Mouse (Mus musculus) lung, postnatal 0 days (tissue): ENCODE results near the gene Plscr2. TPM values are rescaled to one million over a fixed set of nuclear protein-coding genes. Genes with fewer than 3 reads are reported as not detected.

Experiments
- ATAC-seq: fragments of 200-750 bp; cut with Nextera tagmentation; 2 replicates; pipeline ENCODE4 v1.8.0; 2017; ENCODE audit warnings: moderate library complexity
- DNase-seq: peaks from one replicate; pipeline ENCODE4 v3.0.0-alpha.2; 2016; ENCODE audit warnings: low spot score
- H3K27ac ChIP-seq: fragments of 300-500 bp; sonication (generic); 2 replicates; pipeline ENCODE4 v1.5.1; 2014; ENCODE audit warnings: antibody characterized with exemption, mild to moderate bottlenecking, low read length, mixed read lengths
- H3K27me3 ChIP-seq: fragments of 300-500 bp; sonication (generic); replicated peaks from 2 replicates; pipeline ENCODE4 v1.6.1; 2014; ENCODE audit warnings: low read length, mixed read lengths; ENCODE audit not compliant: insufficient read depth
- H3K36me3 ChIP-seq: fragments of 300-500 bp; sonication (generic); 2 replicates; pipeline ENCODE4 v1.6.1; 2014; ENCODE audit warnings: low read length, mixed read lengths; ENCODE audit not compliant: insufficient read depth
- H3K4me1 ChIP-seq: fragments of 300-500 bp; sonication (generic); 2 replicates; pipeline ENCODE4 v1.6.1; 2014; ENCODE audit warnings: antibody characterized with exemption, low read depth, low read length, mixed read lengths; ENCODE audit not compliant: insufficient read depth
- H3K4me2 ChIP-seq: fragments of 300-500 bp; sonication (generic); replicated peaks from 2 replicates; pipeline ENCODE4 v1.6.1; 2014; ENCODE audit warnings: low read depth, mild to moderate bottlenecking, low read length, moderate library complexity, mixed read lengths
- H3K4me3 ChIP-seq: fragments of 300-500 bp; sonication (generic); 2 replicates; pipeline ENCODE4 v1.5.1; 2014; ENCODE audit warnings: low read depth, low read length
- H3K9ac ChIP-seq: fragments of 300-500 bp; sonication (generic); replicated peaks from 2 replicates; pipeline ENCODE4 v1.6.1; 2014; ENCODE audit warnings: low read depth, mild to moderate bottlenecking
- H3K9me3 ChIP-seq: fragments of 300-500 bp; sonication (generic); 2 replicates; pipeline ENCODE4 v1.6.1; 2016; ENCODE audit warnings: low read length, mixed read lengths
- CTCF ChIP-seq: IDR thresholded peaks from 2 replicates; pipeline ENCODE4 v1.5.1; 2016; ENCODE audit warnings: antibody characterized with exemption, mild to moderate bottlenecking
- EP300 ChIP-seq: IDR thresholded peaks from 2 replicates; pipeline ENCODE4 v1.6.1; 2016; ENCODE audit warnings: antibody characterized with exemption, mild to moderate bottlenecking, control low read depth
- WGBS: fragments of 180-500 bp; shearing (Covaris S2); extraction: QIAGEN DNeasy Blood & Tissue Kit; methylation state at CpG from one replicate; pipeline ENCODE4 v1.1.7; 2014; 5-methylcytosine and 5-hydroxymethylcytosine counted together
- polyA plus RNA-seq: library from polyadenylated mRNA; unstranded; fragments of >200 nt; fragmentation: Nextera tagmentation; extraction: Ambion mirVana; gene quantifications from 2 replicates; pipeline ENCODE4 v1.2.1, GENCODE M21; 2015

Plscr2 gene
- polyA plus RNA-seq, 1 experiment from 2014 or later = 24.1 TPM

DNA sequence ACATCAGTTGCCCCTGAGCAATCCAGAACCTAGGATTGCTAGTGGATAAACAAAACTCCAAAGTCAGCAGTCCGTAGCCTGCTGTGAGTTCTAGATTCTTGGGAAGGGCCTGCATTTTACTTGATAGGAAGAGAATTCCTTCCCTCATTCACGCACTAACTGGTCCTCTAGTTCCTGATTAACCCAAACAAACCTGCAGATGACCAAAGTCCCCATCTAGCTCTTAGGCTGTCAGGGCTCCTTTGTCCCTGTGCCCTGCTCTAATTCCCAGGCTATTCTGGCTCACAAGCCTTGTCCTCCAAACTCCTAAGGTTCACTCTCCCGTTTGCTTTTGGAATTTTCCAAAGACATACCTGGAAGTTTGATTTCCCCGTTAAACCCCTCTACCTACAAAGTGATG, 2.8 kb upstream of the Plscr2 start:
- no peak for TF ChIP-seq CTCF
- no peak for TF ChIP-seq EP300
- Histone ChIP-seq H3K36me3 (no peaks in the 10 kb centered on the region), H3K4me3 (no peak overlapping the region), H3K4me2 (no peak overlapping the region), H3K9ac (no peak overlapping the region), H3K27ac (no peak overlapping the region), H3K4me1 (peaks cover 4% of the 10 kb centered on the region; the same call in 1 of the 2 replicates), H3K27me3 (no peaks in the 10 kb centered on the region), H3K9me3 (no peaks in the 10 kb centered on the region)
- no peak for ATAC-seq
- DNase-seq = no peak
- 86% methylated on average over 4 of the region's 4 CpGs for WGBS

DNA sequence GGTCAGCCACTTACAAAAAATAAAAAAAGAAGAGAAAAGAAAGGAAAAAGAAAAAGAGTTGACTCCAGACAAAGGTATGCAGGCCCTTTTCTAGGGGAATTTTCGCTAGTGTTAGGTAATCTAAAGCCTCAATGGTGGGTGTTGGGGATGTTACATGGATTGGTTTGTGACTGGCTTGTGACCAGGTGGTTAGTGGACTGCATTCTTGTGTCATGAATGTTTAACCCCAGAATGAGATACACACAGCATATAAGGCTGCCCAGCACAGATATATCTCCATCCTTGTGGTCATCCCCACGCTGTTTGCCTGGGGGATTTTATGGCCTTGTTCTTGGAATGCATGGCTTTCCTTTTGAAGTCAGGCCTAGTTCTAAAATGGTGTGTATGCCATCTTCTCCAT, 2.1 kb upstream of the Plscr2 start:
- 85% methylated on average over 2 of the region's 2 CpGs for whole genome bisulfite sequencing
- no peaks in the 10 kb centered on the region for H3K27me3 ChIP-seq

DNA sequence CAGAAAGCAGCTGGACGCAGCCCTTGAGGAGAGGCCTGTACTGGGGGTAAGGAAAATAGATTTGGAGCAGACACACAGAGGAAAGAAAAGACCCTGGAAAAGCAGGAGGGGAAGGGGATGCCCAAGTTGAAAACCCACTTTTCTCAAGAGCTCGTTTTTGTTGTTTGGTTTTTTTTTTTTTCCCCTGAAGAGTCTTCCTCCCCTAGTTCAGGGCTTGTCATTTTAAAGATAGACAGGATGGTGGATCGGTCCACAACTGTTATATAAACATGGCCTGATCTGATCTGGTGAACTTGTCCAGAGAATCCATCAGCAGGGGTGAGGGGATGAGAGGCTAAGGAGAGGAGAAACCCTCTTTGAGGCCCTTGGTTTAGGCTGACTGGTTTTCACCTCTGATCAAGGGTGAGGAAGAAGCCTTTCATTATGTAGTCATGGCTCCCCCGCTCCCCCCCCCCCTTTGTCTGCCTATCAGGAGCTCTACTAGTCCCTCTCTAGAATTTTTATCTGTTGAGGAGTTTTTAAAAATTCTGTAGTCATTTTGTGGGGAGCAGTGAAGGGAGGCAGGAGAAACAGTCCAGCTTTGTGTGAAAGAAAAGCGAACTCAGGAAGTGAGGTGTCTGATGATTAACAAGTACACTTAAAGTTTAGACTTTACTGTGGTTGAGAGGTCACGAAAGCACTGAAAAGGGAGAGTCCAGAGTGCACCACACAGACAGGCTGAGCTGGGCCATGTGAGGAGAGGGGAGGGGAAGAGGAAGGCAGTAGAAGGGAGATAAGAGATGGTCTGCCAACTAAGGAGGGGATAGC, 1.2 kb upstream of the Plscr2 start:
- Histone ChIP-seq H3K4me1 (peaks cover 4% of the 10 kb centered on the region; the same call in 1 of the 2 replicates), H3K9ac (no peak overlapping the region), H3K4me2 (no peak overlapping the region), H3K4me3 (no peak overlapping the region), H3K9me3 (no peaks in the 10 kb centered on the region), H3K27me3 (no peaks in the 10 kb centered on the region), H3K36me3 (no peaks in the 10 kb centered on the region), H3K27ac (no peak overlapping the region)
- DNase-seq (no peak), ATAC-seq (no peak)
- no peak for TF ChIP-seq EP300
- TF ChIP-seq CTCF = no peak
- 23% methylated on average over 6 of the region's 6 CpGs for WGBS

More for the DNA sequence above, 2.1 kb upstream of the Plscr2 start:
- no peak overlapping the region for H3K9ac ChIP-seq
- no peak for TF ChIP-seq CTCF
- TF ChIP-seq EP300 = no peak
- DNase-seq (no peak), ATAC-seq (no peak)
- peaks cover 4% of the 10 kb centered on the region; the same call in 1 of the 2 replicates for H3K4me1 ChIP-seq
- no peak overlapping the region for H3K4me3 ChIP-seq
- H3K4me2 ChIP-seq = no peak overlapping the region
- H3K9me3 ChIP-seq = no peaks in the 10 kb centered on the region
- H3K36me3 ChIP-seq = no peaks in the 10 kb centered on the region
- H3K27ac ChIP-seq = no peak overlapping the region

DNA sequence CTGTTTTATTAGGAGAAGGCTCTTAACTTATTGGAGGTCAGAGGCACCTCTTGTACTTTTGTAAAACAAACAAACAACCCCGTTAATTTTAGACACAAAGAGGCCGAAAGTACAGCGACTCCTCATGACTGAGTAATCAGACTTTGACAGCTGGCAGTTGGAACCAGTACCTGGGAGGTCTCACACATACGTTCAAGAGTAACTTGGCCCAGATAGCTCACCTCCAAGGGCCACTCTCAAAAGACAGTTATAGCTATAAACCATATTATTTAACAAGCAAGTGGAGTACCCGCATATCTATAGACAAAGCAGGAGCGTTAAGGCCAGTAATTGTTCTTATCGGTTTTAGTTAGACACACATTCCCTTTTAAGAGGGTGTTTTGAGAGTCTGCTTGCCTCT, 958 bp downstream of the Plscr2 start:
- peak overlapping the region; percentile 21; the same call in 1 of the 2 replicates for H3K4me3 ChIP-seq
- H3K27ac ChIP-seq = peak overlapping the region; percentile 72
- H3K4me2 ChIP-seq = peak overlapping the region; percentile 48
- DNase-seq = no peak
- H3K9me3 ChIP-seq = no peaks in the 10 kb centered on the region
- no peak for TF ChIP-seq CTCF
- no peak for TF ChIP-seq EP300
- WGBS = 30% methylated on average over 7 of the region's 7 CpGs
- H3K4me1 ChIP-seq = peaks cover 4% of the 10 kb centered on the region; the same call in 1 of the 2 replicates
- no peak for ATAC-seq
- H3K9ac ChIP-seq = 0 out of 2 replicates have a peak overlapping the region, but pooled peaks have one; percentile 13
- H3K27me3 ChIP-seq = no peaks in the 10 kb centered on the region
- no peaks in the 10 kb centered on the region for H3K36me3 ChIP-seq

DNA sequence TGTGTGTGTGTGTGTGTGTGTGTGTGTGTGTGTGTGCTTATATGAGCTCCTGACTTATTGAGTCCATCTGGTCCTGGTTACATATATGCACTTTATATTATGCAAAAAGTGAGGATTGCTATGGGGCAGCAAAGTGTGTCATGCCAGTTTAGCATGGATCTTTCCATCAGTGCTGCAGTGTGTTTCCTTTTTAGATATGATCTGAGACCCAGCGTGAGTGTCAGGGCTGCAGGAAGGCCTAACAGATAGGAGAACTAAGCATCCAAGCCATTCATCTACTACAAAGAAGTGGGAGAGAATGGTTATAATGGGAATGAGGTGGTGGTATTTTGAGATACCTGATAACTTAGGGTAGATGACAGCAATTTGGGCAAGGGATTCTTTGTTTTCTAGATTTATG, 4.6 kb downstream of the Plscr2 start:
- no peak for ATAC-seq

DNA sequence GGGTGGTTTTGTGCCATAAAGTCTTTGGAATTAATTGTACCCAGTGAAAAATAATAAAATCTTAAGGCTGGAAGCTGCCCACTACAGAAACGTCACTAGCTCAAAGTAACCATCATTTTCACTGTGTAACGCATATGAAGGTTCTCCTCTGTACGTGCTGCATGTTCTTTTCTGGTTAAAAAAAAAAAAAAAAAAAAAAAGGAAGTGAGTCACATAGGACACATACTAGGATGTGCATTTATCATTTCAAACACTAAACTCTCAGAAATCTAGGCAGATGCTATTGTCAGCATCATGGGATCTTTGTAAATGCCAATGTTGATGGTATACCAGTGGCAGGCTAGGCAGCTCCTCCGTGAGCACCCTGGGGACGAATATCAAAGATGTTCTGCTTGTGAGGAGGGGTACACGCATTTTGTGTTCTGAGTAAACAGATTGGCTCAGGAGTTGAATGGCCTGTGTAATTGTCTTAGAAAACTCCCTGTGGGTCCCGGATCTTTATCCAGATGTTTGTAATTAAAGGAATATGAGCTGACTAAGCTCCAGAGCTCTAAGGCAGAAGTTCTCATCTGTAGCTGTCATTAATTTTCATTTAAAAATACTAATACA, 7.3 kb downstream of the Plscr2 start:
- H3K4me2 ChIP-seq = no peak overlapping the region
- 49% methylated on average over 7 of the region's 7 CpGs for WGBS
- no peaks in the 10 kb centered on the region for H3K27me3 ChIP-seq
- TF ChIP-seq CTCF (no peak), EP300 (no peak)
- no peaks in the 10 kb centered on the region for H3K9me3 ChIP-seq
- DNase-seq (no peak), ATAC-seq (no peak)
- H3K4me1 ChIP-seq = no peaks in the 10 kb centered on the region
- no peak overlapping the region for H3K9ac ChIP-seq
- H3K36me3 ChIP-seq = no peaks in the 10 kb centered on the region
- no peak overlapping the region for H3K4me3 ChIP-seq
- no peak overlapping the region for H3K27ac ChIP-seq

More for the DNA sequence above, 4.6 kb downstream of the Plscr2 start:
- H3K4me3 ChIP-seq = no peak overlapping the region
- H3K4me1 ChIP-seq = peaks cover 4% of the 10 kb centered on the region; the same call in 1 of the 2 replicates
- no peaks in the 10 kb centered on the region for H3K27me3 ChIP-seq
- no peaks in the 10 kb centered on the region for H3K9me3 ChIP-seq
- H3K4me2 ChIP-seq = no peak overlapping the region
- H3K36me3 ChIP-seq = no peaks in the 10 kb centered on the region
- H3K9ac ChIP-seq = no peak overlapping the region
- DNase-seq = no peak
- H3K27ac ChIP-seq = no peak overlapping the region
- 67% methylated on average over 1 of the region's 1 CpGs for WGBS
- TF ChIP-seq CTCF = no peak
- TF ChIP-seq EP300 = no peak
